In genomic region chr4:102516982-102517630, GRCm38 (mm10) we compare ENCODE assay signal across 10 mouse cellular contexts.
A peak's percentile ranks its signal among the peaks of the same experiment; 100 is the strongest.
DNase-seq lines count a peak whose midpoint lies in the region; ATAC-seq and TF ChIP-seq lines count a peak whose summit lies in the region.
"Had no signal": no experiment of that assay in that cellular context is flagged by ENCODE, and none has a peak within 500 bp of the region (broad histone marks: within the 10 kb centered on the region; RNA-seq: fewer than 3 reads in every experiment).

No protein-coding gene starts in this region.

- ATAC-seq in heart, embryonic 16.5 days (replicated peaks; ENCODE audit: extremely low read depth, insufficient read depth, low FRiP score) = peak; percentile 43; the same call in 1 of the 2 replicates
- ATAC-seq in liver, embryonic 13.5 days (ENCODE audit: low read depth) = 0 out of 2 replicates have a peak, but pooled peaks have one; percentile 12

- H3K4me2 ChIP-seq in heart, embryonic 16.5 days (ENCODE audit: low read depth, low read length) = no peak overlapping the region
- no peak overlapping the region for H3K4me2 ChIP-seq in liver, embryonic 13.5 days
- H3K4me2 ChIP-seq: embryonic facial prominence, embryonic 13.5 days; limb, embryonic 13.5 days had no signal

- H3K27me3 ChIP-seq in heart, embryonic 16.5 days (ENCODE audit: control insufficient read depth, insufficient read depth, low read length) = no peaks in the 10 kb centered on the region
- no peaks in the 10 kb centered on the region for H3K27me3 ChIP-seq in liver, embryonic 13.5 days
- H3K27me3 ChIP-seq in small intestine, adult 2 months (ENCODE audit: control insufficient read depth, insufficient read depth, low read length) = no peaks in the 10 kb centered on the region
- H3K27me3 ChIP-seq: embryonic facial prominence, embryonic 13.5 days had no signal

- no peaks in the 10 kb centered on the region for H3K36me3 ChIP-seq in heart, embryonic 16.5 days (ENCODE audit: control insufficient read depth, insufficient read depth)
- H3K36me3 ChIP-seq in liver, embryonic 13.5 days = no peaks in the 10 kb centered on the region
- no peaks in the 10 kb centered on the region for H3K36me3 ChIP-seq in small intestine, adult 2 months (ENCODE audit: control insufficient read depth, insufficient read depth, low read length)
- H3K36me3 ChIP-seq: embryonic facial prominence, embryonic 13.5 days; limb, embryonic 13.5 days had no signal

- no peak for TF ChIP-seq POLR2A in lung, adult 2 months (IDR thresholded peaks at IDR 0.05; ENCODE audit: borderline replicate concordance, extremely low read depth, low read depth, low read length)
- no peak for TF ChIP-seq POLR2A in small intestine, adult 2 months (IDR thresholded peaks at IDR 0.05; ENCODE audit: low read depth, low read length)

- TF ChIP-seq CTCF in lung, adult 2 months (IDR thresholded peaks at IDR 0.05; ENCODE audit: insufficient read depth, low read length) = no peak
- no peak for TF ChIP-seq CTCF in small intestine, adult 2 months (IDR thresholded peaks at IDR 0.05; ENCODE audit: extremely low read depth, insufficient read length, insufficient replicate concordance, low read depth, low read length)

- peak overlapping the region; percentile 6; the same call in 1 of the 2 replicates for H3K27ac ChIP-seq in heart, embryonic 16.5 days (ENCODE audit: low read length)
- no peak overlapping the region; the same call in 1 of the 2 replicates for H3K27ac ChIP-seq in liver, embryonic 13.5 days
- peak overlapping the region; percentile 61 for H3K27ac ChIP-seq in small intestine, adult 2 months (ENCODE audit: insufficient read depth, low read depth, low read length)
- H3K27ac ChIP-seq: embryonic facial prominence, embryonic 13.5 days; limb, embryonic 13.5 days had no signal

- no peak overlapping the region for H3K4me3 ChIP-seq in lung, adult 2 months (replicated peaks; ENCODE audit: extremely low read depth, low read depth, low read length)
- H3K4me3 ChIP-seq in heart, embryonic 16.5 days (ENCODE audit: low read length) = no peak overlapping the region
- H3K4me3 ChIP-seq in liver, embryonic 13.5 days (replicated peaks) = no peak overlapping the region
- no peak overlapping the region for H3K4me3 ChIP-seq in small intestine, adult 2 months (ENCODE audit: low read depth, low read length)
- H3K4me3 ChIP-seq: embryonic facial prominence, embryonic 13.5 days; limb, embryonic 13.5 days had no signal

- 32% methylated on average over 7 of the region's 7 CpGs for WGBS in lung, adult 2 months
- 49% methylated on average over 7 of the region's 7 CpGs for WGBS in heart, embryonic 16.5 days
- WGBS in liver, embryonic 13.5 days (ENCODE audit: insufficient replicate concordance) = 15% methylated on average over 7 of the region's 7 CpGs
- 17% methylated on average over 7 of the region's 7 CpGs for WGBS in small intestine, adult 2 months

- DNase-seq in adrenal gland, adult 2 months = peak; percentile 20
- DNase-seq in adrenal gland, adult 18-20 months (ENCODE audit: low spot score in 2 of 2) = no peak
- peak; percentile 69 to 76 for DNase-seq in lung, adult 18-20 months
- no peak for DNase-seq in lung, adult 2 months
- peak; percentile 8 for DNase-seq in liver, embryonic 13.5 days
- no peak for DNase-seq in yolk sac, embryonic 10.5 days (ENCODE audit: low spot score)

- H3K9ac ChIP-seq in heart, embryonic 16.5 days (ENCODE audit: low read length) = no peak overlapping the region
- no peak overlapping the region for H3K9ac ChIP-seq in liver, embryonic 13.5 days
- H3K9ac ChIP-seq: embryonic facial prominence, embryonic 13.5 days; limb, embryonic 13.5 days had no signal

- no peaks in the 10 kb centered on the region for H3K9me3 ChIP-seq in heart, embryonic 16.5 days (replicated peaks; ENCODE audit: control insufficient read depth, low read length)
- no peaks in the 10 kb centered on the region for H3K9me3 ChIP-seq in liver, embryonic 13.5 days (replicated peaks)
- H3K9me3 ChIP-seq: embryonic facial prominence, embryonic 13.5 days; limb, embryonic 13.5 days had no signal

- peaks cover 8% of the 10 kb centered on the region; the same call in 1 of the 2 replicates for H3K4me1 ChIP-seq in lung, adult 2 months (ENCODE audit: control insufficient read depth, insufficient read depth, low read length)
- peaks cover 12% of the 10 kb centered on the region for H3K4me1 ChIP-seq in heart, embryonic 16.5 days (ENCODE audit: control insufficient read depth, insufficient read depth, low read length)
- H3K4me1 ChIP-seq in liver, embryonic 13.5 days (replicated peaks) = peaks cover 14% of the 10 kb centered on the region; the same call in 1 of the 2 replicates
- H3K4me1 ChIP-seq in small intestine, adult 2 months (ENCODE audit: control insufficient read depth, insufficient read depth, insufficient read length, low read length) = peaks cover 16% of the 10 kb centered on the region

Comparison
In these comparisons a context has a peak if more than half of its experiments do, and no peak if none do; other contexts are left out.
1. DNase-seq: peak in adrenal gland, adult 2 months (single experiment), lung, adult 18-20 months (2 of 2) and liver, embryonic 13.5 days (single experiment); none in adrenal gland, adult 18-20 months (0 of 2), lung, adult 2 months (single experiment) and yolk sac, embryonic 10.5 days (single experiment).